Mouse (Mus musculus): ENCODE measurements at regions not wholly inside any gene's neighbourhood (a gene's known extent, or its start where the extent isn't known, plus 50 kb on each side); places are given as distances from the start of the nearest gene placed in this dataset.

DNA sequence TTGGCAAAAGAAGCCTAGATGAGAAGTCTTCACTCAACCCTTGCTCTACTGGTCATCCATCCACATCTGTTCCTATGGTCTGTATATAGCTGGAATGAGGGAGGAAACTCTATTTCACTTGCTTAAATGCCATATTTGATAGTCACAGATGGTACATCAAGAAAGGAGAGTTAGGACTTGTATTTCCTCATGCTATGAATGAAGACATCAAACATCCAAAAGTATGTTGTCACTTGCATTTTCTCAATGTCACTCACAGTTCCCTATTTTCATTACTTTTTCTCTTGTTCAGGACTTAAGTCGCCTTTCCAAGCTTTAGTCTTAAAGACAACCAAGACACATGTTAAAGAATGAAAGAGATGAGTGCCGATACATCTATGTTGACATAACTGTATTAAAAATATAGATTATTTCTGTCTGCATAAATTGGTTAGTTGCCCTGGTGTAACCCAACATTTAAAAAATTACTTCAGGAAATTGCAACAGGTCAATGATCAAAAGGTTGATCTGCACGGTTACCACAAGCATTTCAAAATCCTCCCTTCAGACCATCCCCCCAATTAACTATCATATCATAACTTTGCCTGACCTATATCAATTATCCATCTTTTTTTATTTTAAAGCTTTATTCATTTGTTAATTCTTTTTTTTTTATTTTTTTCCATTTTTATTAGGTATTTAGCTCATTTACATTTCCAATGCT, 150.2 kb upstream of the Arhgef26 start:
- Histone ChIP-seq H3K9ac (ENCODE audit: control insufficient read depth, low read depth, low read length, poor library complexity, severe bottlenecking) (no peak overlapping the region), H3K36me3 (ENCODE audit: control insufficient read depth in 1 of 2, insufficient read depth in 2 of 2, low read length in 2 of 2) (no peaks in the 10 kb centered on the region), H3K4me3 (ENCODE audit: control insufficient read depth in 1 of 2, insufficient read depth in 1 of 2, low read depth in 2 of 2, low read length in 2 of 2) (no peak overlapping the region), H3K27ac (ENCODE audit: control insufficient read depth, low read depth, low read length) (no peak overlapping the region), H3K27me3 (ENCODE audit: control insufficient read depth in 1 of 2, insufficient read depth in 2 of 2, low read length in 2 of 2) (no peaks in the 10 kb centered on the region), H3K4me1 (ENCODE audit: control insufficient read depth in 1 of 2, insufficient read depth in 2 of 2, low read length in 2 of 2) (no peaks in the 10 kb centered on the region), H3K79me2 (ENCODE audit: control insufficient read depth, insufficient read depth, low read length, poor library complexity) (no peaks in the 10 kb centered on the region), H3K9me3 (replicated peaks; ENCODE audit: insufficient read depth, low read length) (no peaks in the 10 kb centered on the region)
- no peak for DNase-seq (ENCODE audit: low read depth, low spot score)
- TF ChIP-seq POLR2A (IDR thresholded peaks at IDR 0.05; ENCODE audit: control insufficient read depth in 1 of 2, insufficient read depth in 1 of 2, low read depth in 1 of 2, low read length in 2 of 2, poor library complexity in 1 of 2): no peak
- TF ChIP-seq ZNF384 (IDR thresholded peaks at IDR 0.05; ENCODE audit: low read depth, low read length): no peak
- TF ChIP-seq POLR2AphosphoS5 (IDR thresholded peaks at IDR 0.05; ENCODE audit: borderline replicate concordance, low read depth, low read length): no peak
- TF ChIP-seq CHD1 (IDR thresholded peaks at IDR 0.05; ENCODE audit: low read depth, low read length): no peak

GRCm38 (mm10) chr3:62192466-62192865, 145.7 kb upstream of the Arhgef26 start:
- no peak overlapping the region for H3K9ac ChIP-seq (ENCODE audit: control insufficient read depth, low read depth, low read length, poor library complexity, severe bottlenecking)
- H3K9me3 ChIP-seq (replicated peaks; ENCODE audit: insufficient read depth, low read length): no peaks in the 10 kb centered on the region
- DNase-seq (ENCODE audit: low read depth, low spot score): peak; percentile 7
- no peaks in the 10 kb centered on the region for H3K79me2 ChIP-seq (ENCODE audit: control insufficient read depth, insufficient read depth, low read length, poor library complexity)
- no peaks in the 10 kb centered on the region for H3K4me1 ChIP-seq (ENCODE audit: control insufficient read depth in 1 of 2, insufficient read depth in 2 of 2, low read length in 2 of 2)
- H3K4me3 ChIP-seq (ENCODE audit: control insufficient read depth in 1 of 2, insufficient read depth in 1 of 2, low read depth in 2 of 2, low read length in 2 of 2): no peak overlapping the region
- H3K27ac ChIP-seq (ENCODE audit: control insufficient read depth, low read depth, low read length): no peak overlapping the region
- TF ChIP-seq RAD21 (IDR thresholded peaks at IDR 0.05; ENCODE audit: low read depth, low read length) (peak; percentile 42), MAZ (IDR thresholded peaks at IDR 0.05; ENCODE audit: low read depth, low read length) (no peak), GABPA (IDR thresholded peaks at IDR 0.05; ENCODE audit: low read depth, low read length) (no peak), ELF1 (IDR thresholded peaks at IDR 0.05; ENCODE audit: low read depth, low read length) (no peak), KAT2A (conservative IDR thresholded peaks at IDR 0.05; ENCODE audit: low read depth, low read length) (no peak), CTCF (IDR thresholded peaks at IDR 0.05 in 2 of 3, conservative IDR thresholded peaks at IDR 0.05 in 1 of 3; ENCODE audit: control insufficient read depth in 1 of 3, insufficient read depth in 1 of 3, low read depth in 2 of 3, low read length in 3 of 3, poor library complexity in 1 of 3, severe bottlenecking in 1 of 3) (peak in 1 of 3 experiments; percentile 18; a peak in 1 of 6 replicates), MEF2A (IDR thresholded peaks at IDR 0.05; ENCODE audit: extremely low read depth, insufficient replicate concordance, low read depth, low read length, poor library complexity, severe bottlenecking) (no peak), MYB (IDR thresholded peaks at IDR 0.05; ENCODE audit: low read depth, low read length) (no peak), POLR2AphosphoS5 (IDR thresholded peaks at IDR 0.05; ENCODE audit: borderline replicate concordance, low read depth, low read length) (no peak), NRF1 (IDR thresholded peaks at IDR 0.05; ENCODE audit: insufficient read depth, low read depth, low read length, poor library complexity, severe bottlenecking) (no peak)
- H3K36me3 ChIP-seq (ENCODE audit: control insufficient read depth in 1 of 2, insufficient read depth in 2 of 2, low read length in 2 of 2): no peaks in the 10 kb centered on the region
- H3K27me3 ChIP-seq (ENCODE audit: control insufficient read depth in 1 of 2, insufficient read depth in 2 of 2, low read length in 2 of 2): no peaks in the 10 kb centered on the region

DNA sequence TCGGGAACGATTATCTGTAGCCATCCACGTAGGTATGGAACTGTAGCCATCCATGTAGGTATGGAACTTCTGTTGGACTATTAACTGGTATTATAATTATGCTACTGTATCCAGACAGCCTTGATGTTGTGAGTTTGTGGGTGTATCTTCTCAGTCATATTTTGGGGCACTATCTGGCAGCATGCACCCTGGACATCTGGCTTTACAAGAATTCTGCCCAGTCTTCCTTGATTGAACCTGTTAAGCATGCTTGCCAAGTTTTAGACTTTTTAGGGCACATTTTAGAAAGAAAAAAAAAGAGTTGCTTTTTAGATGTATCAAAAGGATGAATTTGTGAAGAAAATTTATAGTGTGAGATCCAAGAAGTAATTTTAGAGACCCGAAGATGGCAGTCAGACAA, 143.7 kb upstream of the Arhgef26 start:
- Histone ChIP-seq H3K4me3 (ENCODE audit: control insufficient read depth in 1 of 2, insufficient read depth in 1 of 2, low read depth in 2 of 2, low read length in 2 of 2) (no peak overlapping the region), H3K27me3 (ENCODE audit: control insufficient read depth in 1 of 2, insufficient read depth in 2 of 2, low read length in 2 of 2) (no peaks in the 10 kb centered on the region), H3K79me2 (ENCODE audit: control insufficient read depth, insufficient read depth, low read length, poor library complexity) (no peaks in the 10 kb centered on the region), H3K9ac (ENCODE audit: control insufficient read depth, low read depth, low read length, poor library complexity, severe bottlenecking) (no peak overlapping the region), H3K9me3 (replicated peaks; ENCODE audit: insufficient read depth, low read length) (no peaks in the 10 kb centered on the region), H3K27ac (ENCODE audit: control insufficient read depth, low read depth, low read length) (no peak overlapping the region), H3K4me1 (ENCODE audit: control insufficient read depth in 1 of 2, insufficient read depth in 2 of 2, low read length in 2 of 2) (no peaks in the 10 kb centered on the region), H3K36me3 (ENCODE audit: control insufficient read depth in 1 of 2, insufficient read depth in 2 of 2, low read length in 2 of 2) (no peaks in the 10 kb centered on the region)
- no peak for DNase-seq (ENCODE audit: low read depth, low spot score)
- TF ChIP-seq NRF1 (IDR thresholded peaks at IDR 0.05; ENCODE audit: insufficient read depth, low read depth, low read length, poor library complexity, severe bottlenecking) (no peak), TCF12 (IDR thresholded peaks at IDR 0.05; ENCODE audit: low read depth, low read length) (no peak), RCOR1 (IDR thresholded peaks at IDR 0.05; ENCODE audit: low read depth, low read length) (no peak), HCFC1 (IDR thresholded peaks at IDR 0.05; ENCODE audit: low read depth, low read length) (no peak), UBTF (IDR thresholded peaks at IDR 0.05; ENCODE audit: borderline replicate concordance, insufficient read depth, low read depth, low read length) (no peak)

Measured in MEL (cell line).